Comparison of ENCODE assay signal across 15 mouse cellular contexts in genomic region chr2:80793345-80794147, GRCm38 (mm10).
DNase-seq lines count a peak whose midpoint lies in the region; ATAC-seq and TF ChIP-seq lines count a peak whose summit lies in the region.
"Had no signal": no experiment of that assay in that cellular context is flagged by ENCODE, and none has a peak within 500 bp of the region (broad histone marks: within the 10 kb centered on the region; RNA-seq: fewer than 3 reads in every experiment).

No protein-coding gene starts in this region.

- no peaks in the 10 kb centered on the region for H3K36me3 ChIP-seq in forebrain, postnatal 0 days (ENCODE audit: insufficient read depth)
- no peaks in the 10 kb centered on the region for H3K36me3 ChIP-seq in forebrain, embryonic 14.5 days (ENCODE audit: control insufficient read depth, insufficient read depth, low read length)
- no peaks in the 10 kb centered on the region for H3K36me3 ChIP-seq in liver, postnatal 0 days (replicated peaks; ENCODE audit: insufficient read depth, low read length)
- H3K36me3 ChIP-seq: embryonic facial prominence, embryonic 10.5 days; heart, embryonic 12.5 days had no signal

- ATAC-seq in forebrain, postnatal 0 days: peak; percentile 64
- no peak for ATAC-seq in forebrain, embryonic 14.5 days
- no peak for ATAC-seq in liver, postnatal 0 days

- no peaks in the 10 kb centered on the region for H3K9me3 ChIP-seq in forebrain, postnatal 0 days (ENCODE audit: low read length)
- H3K9me3 ChIP-seq in forebrain, embryonic 14.5 days (replicated peaks; ENCODE audit: control insufficient read depth, low read length): no peaks in the 10 kb centered on the region
- no peaks in the 10 kb centered on the region for H3K9me3 ChIP-seq in liver, postnatal 0 days (ENCODE audit: low read length)
- H3K9me3 ChIP-seq: embryonic facial prominence, embryonic 10.5 days; heart, embryonic 12.5 days had no signal

- no peaks in the 10 kb centered on the region for H3K27me3 ChIP-seq in forebrain, postnatal 0 days (ENCODE audit: insufficient read depth, low read length)
- H3K27me3 ChIP-seq in forebrain, embryonic 14.5 days (replicated peaks; ENCODE audit: control insufficient read depth, insufficient read depth, low read length): no peaks in the 10 kb centered on the region
- no peaks in the 10 kb centered on the region for H3K27me3 ChIP-seq in liver, postnatal 0 days (ENCODE audit: insufficient read depth, low read length)
- H3K27me3 ChIP-seq: heart, embryonic 12.5 days had no signal

- H3K4me1 ChIP-seq in forebrain, postnatal 0 days (ENCODE audit: insufficient read depth): no peaks in the 10 kb centered on the region
- H3K4me1 ChIP-seq in forebrain, embryonic 14.5 days (ENCODE audit: control insufficient read depth, insufficient read depth, low read length): no peaks in the 10 kb centered on the region
- H3K4me1 ChIP-seq in liver, postnatal 0 days (ENCODE audit: insufficient read depth): no peaks in the 10 kb centered on the region
- H3K4me1 ChIP-seq: embryonic facial prominence, embryonic 10.5 days had no signal

- H3K4me3 ChIP-seq in forebrain, postnatal 0 days (ENCODE audit: low read depth, low read length): no peak overlapping the region
- H3K4me3 ChIP-seq in forebrain, embryonic 14.5 days (ENCODE audit: low read depth, low read length): no peak overlapping the region
- no peak overlapping the region for H3K4me3 ChIP-seq in liver, postnatal 0 days (ENCODE audit: low read depth, low read length)
- H3K4me3 ChIP-seq: embryonic facial prominence, embryonic 10.5 days; erythroblast, embryonic 14.5 days; heart, embryonic 12.5 days had no signal

- 43% methylated on average over 14 of the region's 14 CpGs for WGBS in forebrain, postnatal 0 days
- WGBS in forebrain, embryonic 14.5 days: 68% methylated on average over 14 of the region's 14 CpGs
- 56% methylated on average over 14 of the region's 14 CpGs for WGBS in liver, postnatal 0 days (ENCODE audit: insufficient replicate concordance)

- no peak for TF ChIP-seq EP300 in liver, postnatal 0 days (IDR thresholded peaks at IDR 0.05; ENCODE audit: low read depth)

- H3K4me2 ChIP-seq in forebrain, postnatal 0 days (ENCODE audit: low read depth): no peak overlapping the region
- H3K4me2 ChIP-seq in forebrain, embryonic 14.5 days (ENCODE audit: low read length): no peak overlapping the region
- no peak overlapping the region for H3K4me2 ChIP-seq in liver, postnatal 0 days (ENCODE audit: low read depth, low read length)
- H3K4me2 ChIP-seq: heart, embryonic 12.5 days had no signal

- peak; percentile 29 for DNase-seq in forebrain, postnatal 0 days
- no peak for DNase-seq in forebrain, embryonic 14.5 days (ENCODE audit: low spot score)
- DNase-seq in liver: peak; percentile 4
- no peak for DNase-seq in liver, postnatal 0 days
- DNase-seq in right cerebral cortex, postnatal 10 days (ENCODE audit: low spot score in 2 of 2): peak; percentile 26 to 27
- DNase-seq in right cerebral cortex, postnatal 25 days: no peak
- DNase-seq in mesoderm, embryonic 11.5 days (ENCODE audit: low read depth, low spot score): peak; percentile 11
- no peak for DNase-seq in heart, adult 8-10 months (ENCODE audit: low spot score)
- DNase-seq: cerebellum, adult 11-12 months; cerebellum, postnatal 36 days; gastrocnemius, postnatal 25 days; heart, postnatal 4 days had no signal

- no peak overlapping the region for H3K9ac ChIP-seq in forebrain, postnatal 0 days
- H3K9ac ChIP-seq in forebrain, embryonic 14.5 days (ENCODE audit: low read length): no peak overlapping the region
- H3K9ac ChIP-seq in liver, postnatal 0 days (replicated peaks): no peak overlapping the region
- H3K9ac ChIP-seq: heart, embryonic 12.5 days had no signal

- H3K27ac ChIP-seq in forebrain, postnatal 0 days (ENCODE audit: low read depth, low read length): no peak overlapping the region
- H3K27ac ChIP-seq in forebrain, embryonic 14.5 days (ENCODE audit: low read depth, low read length): no peak overlapping the region
- no peak overlapping the region for H3K27ac ChIP-seq in liver, postnatal 0 days (ENCODE audit: low read depth)
- H3K27ac ChIP-seq: embryonic facial prominence, embryonic 10.5 days had no signal

- TF ChIP-seq CTCF in forebrain, postnatal 0 days (IDR thresholded peaks at IDR 0.05; ENCODE audit: low read depth): no peak
- TF ChIP-seq CTCF in liver, postnatal 0 days (IDR thresholded peaks at IDR 0.05; ENCODE audit: low read depth): no peak

Comparison
In these comparisons a context has a peak if more than half of its experiments do, and no peak if none do; other contexts are left out.
1. DNase-seq: peak in forebrain, postnatal 0 days (single experiment), liver (single experiment), right cerebral cortex, postnatal 10 days (2 of 2) and mesoderm, embryonic 11.5 days (single experiment); none in forebrain, embryonic 14.5 days (single experiment), liver, postnatal 0 days (single experiment), right cerebral cortex, postnatal 25 days (single experiment) and heart, adult 8-10 months (single experiment).